Mouse (Mus musculus) midbrain, embryonic 11.5 days (tissue): ENCODE results near the gene Col16a1. TPM values are rescaled to one million over a fixed set of nuclear protein-coding genes. Genes with fewer than 3 reads are reported as not detected.

ENCODE experiments used
- ATAC-seq: fragments of 200-750 bp; cut with Nextera tagmentation; 2 replicates; pipeline ENCODE4 v1.8.0; 2017; ENCODE audit warnings: moderate TSS enrichment, moderate library complexity; ENCODE audit not compliant: low FRiP score
- DNase-seq: peaks from one replicate; pipeline ENCODE4 v3.0.0; 2015; ENCODE audit warnings: low spot score; ENCODE audit errors: missing footprints
- H3K27ac ChIP-seq: fragments of 300-500 bp; sonication (generic); 2 replicates; pipeline ENCODE4 v1.5.1; 2014; ENCODE audit warnings: low read depth, low read length
- H3K27me3 ChIP-seq: fragments of 300-500 bp; sonication (generic); 2 replicates; pipeline ENCODE4 v1.6.1; 2014; ENCODE audit warnings: mild to moderate bottlenecking, low read length, moderate library complexity, mixed read lengths; ENCODE audit not compliant: control insufficient read depth, insufficient read depth
- H3K36me3 ChIP-seq: fragments of 300-500 bp; sonication (generic); 2 replicates; pipeline ENCODE4 v1.6.1; 2014; ENCODE audit warnings: mild to moderate bottlenecking, low read length, moderate library complexity, mixed read lengths; ENCODE audit not compliant: control insufficient read depth, insufficient read depth
- H3K4me1 ChIP-seq: fragments of 300-500 bp; sonication (generic); 2 replicates; pipeline ENCODE4 v1.6.1; 2014; ENCODE audit warnings: low read length; ENCODE audit not compliant: control insufficient read depth, insufficient read depth
- H3K4me2 ChIP-seq: fragments of 300-500 bp; sonication (generic); 2 replicates; pipeline ENCODE4 v1.6.1; 2014; ENCODE audit warnings: mild to moderate bottlenecking, moderate library complexity
- H3K4me3 ChIP-seq: fragments of 300-500 bp; sonication (generic); 2 replicates; pipeline ENCODE4 v1.5.1; 2014; ENCODE audit warnings: low read depth, low read length
- H3K9ac ChIP-seq: fragments of 300-500 bp; sonication (generic); 2 replicates; pipeline ENCODE4 v1.6.1; 2014; ENCODE audit warnings: low read length
- H3K9me3 ChIP-seq: fragments of 300-500 bp; sonication (generic); 2 replicates; pipeline ENCODE4 v1.6.1; 2016; ENCODE audit warnings: low read length; ENCODE audit not compliant: control insufficient read depth
- WGBS: fragments of 180-500 bp; shearing (Covaris S2); extraction: QIAGEN DNeasy Blood & Tissue Kit; methylation state at CpG from one replicate; pipeline ENCODE4 v1.1.7; 2014; 5-methylcytosine and 5-hydroxymethylcytosine counted together
- polyA plus RNA-seq: library from polyadenylated mRNA; unstranded; fragments of >200 nt; fragmentation: Nextera tagmentation; extraction: Ambion mirVana; gene quantifications from 2 replicates; pipeline ENCODE4 v1.2.1, GENCODE M21; 2014

Col16a1 gene
- polyA plus RNA-seq, 1 experiment from 2014 or later: 6.9 TPM

GRCm38 (mm10) chr4:130013111-130013510 lies 34.5 kb upstream of the Col16a1 start:
- H3K4me2 ChIP-seq: no peak overlapping the region
- no peak overlapping the region for H3K27ac ChIP-seq
- 85% methylated on average over 9 of the region's 10 CpGs for WGBS
- no peaks in the 10 kb centered on the region for H3K36me3 ChIP-seq
- H3K9ac ChIP-seq: no peak overlapping the region
- no peak overlapping the region for H3K4me3 ChIP-seq
- no peaks in the 10 kb centered on the region for H3K27me3 ChIP-seq
- ATAC-seq (no peak), DNase-seq (no peak)
- H3K4me1 ChIP-seq: peaks cover 6% of the 10 kb centered on the region
- no peaks in the 10 kb centered on the region for H3K9me3 ChIP-seq

- Histone ChIP-seq H3K9me3 (no peaks in the 10 kb centered on the region), H3K9ac (no peak overlapping the region), H3K4me3 (no peak overlapping the region), H3K27me3 (no peaks in the 10 kb centered on the region), H3K27ac (no peak overlapping the region), H3K4me2 (no peak overlapping the region), H3K36me3 (no peaks in the 10 kb centered on the region), H3K4me1 (peaks cover 6% of the 10 kb centered on the region)
- 67% methylated on average over 4 of the region's 4 CpGs for WGBS
- ATAC-seq (no peak), DNase-seq (no peak)
Observed at GRCm38 (mm10) chr4:130016010-130016409, 31.6 kb upstream of the Col16a1 start.

GRCm38 (mm10) chr4:130017036-130017674 lies 30.5 kb upstream of the Col16a1 start:
- no peak for ATAC-seq

GRCm38 (mm10) chr4:130022952-130023351 lies 24.7 kb upstream of the Col16a1 start:
- peaks cover 3% of the 10 kb centered on the region for H3K4me1 ChIP-seq
- H3K27ac ChIP-seq: no peak overlapping the region
- WGBS: 90% methylated on average over 8 of the region's 8 CpGs
- no peak for DNase-seq
- H3K9ac ChIP-seq: no peak overlapping the region
- no peaks in the 10 kb centered on the region for H3K36me3 ChIP-seq
- H3K27me3 ChIP-seq: no peaks in the 10 kb centered on the region
- H3K4me3 ChIP-seq: no peak overlapping the region
- H3K4me2 ChIP-seq: no peak overlapping the region
- no peaks in the 10 kb centered on the region for H3K9me3 ChIP-seq
- ATAC-seq: no peak

More at GRCm38 (mm10) chr4:130017036-130017674, 30.5 kb upstream of the Col16a1 start:
- Histone ChIP-seq H3K4me1 (peaks cover 6% of the 10 kb centered on the region), H3K27ac (no peak overlapping the region), H3K9me3 (no peaks in the 10 kb centered on the region), H3K9ac (no peak overlapping the region), H3K36me3 (no peaks in the 10 kb centered on the region), H3K4me3 (no peak overlapping the region), H3K4me2 (no peak overlapping the region), H3K27me3 (no peaks in the 10 kb centered on the region)
- DNase-seq: no peak
- 76% methylated on average over 18 of the region's 18 CpGs for WGBS

GRCm38 (mm10) chr4:130023511-130024231 lies 24.0 kb upstream of the Col16a1 start:
- H3K9ac ChIP-seq: no peak overlapping the region
- H3K27me3 ChIP-seq: no peaks in the 10 kb centered on the region
- H3K4me3 ChIP-seq: no peak overlapping the region
- WGBS: 79% methylated on average over 10 of the region's 10 CpGs
- no peak overlapping the region for H3K4me2 ChIP-seq
- DNase-seq (no peak), ATAC-seq (no peak)
- no peak overlapping the region for H3K27ac ChIP-seq
- peaks cover 5% of the 10 kb centered on the region for H3K4me1 ChIP-seq
- H3K9me3 ChIP-seq: no peaks in the 10 kb centered on the region
- no peaks in the 10 kb centered on the region for H3K36me3 ChIP-seq

GRCm38 (mm10) chr4:130025544-130025943 lies 22.1 kb upstream of the Col16a1 start:
- Histone ChIP-seq H3K4me1 (peaks cover 5% of the 10 kb centered on the region), H3K36me3 (no peaks in the 10 kb centered on the region), H3K27ac (no peak overlapping the region), H3K9me3 (no peaks in the 10 kb centered on the region), H3K4me2 (no peak overlapping the region), H3K9ac (no peak overlapping the region), H3K4me3 (no peak overlapping the region), H3K27me3 (no peaks in the 10 kb centered on the region)
- DNase-seq (no peak), ATAC-seq (no peak)
- 48% methylated on average over 8 of the region's 8 CpGs for WGBS

GRCm38 (mm10) chr4:130031146-130031545 lies 16.5 kb upstream of the Col16a1 start:
- WGBS: 83% methylated on average over 2 of the region's 2 CpGs
- Histone ChIP-seq H3K9me3 (0 out of 2 replicates have a peak, but pooled peaks cover 3% of the 10 kb centered on the region), H3K27ac (no peak overlapping the region), H3K9ac (no peak overlapping the region), H3K4me3 (no peak overlapping the region), H3K4me2 (no peak overlapping the region), H3K27me3 (no peaks in the 10 kb centered on the region; the same call in none of the 2 replicates), H3K4me1 (peaks cover 5% of the 10 kb centered on the region), H3K36me3 (no peaks in the 10 kb centered on the region)
- DNase-seq: no peak
- no peak for ATAC-seq

GRCm38 (mm10) chr4:130033496-130033895 lies 14.1 kb upstream of the Col16a1 start:
- 0 out of 2 replicates have a peak, but pooled peaks have one; percentile 24 for ATAC-seq
- Histone ChIP-seq H3K27ac (peak overlapping the region; percentile 6; the same call in 1 of the 2 replicates), H3K4me1 (peaks cover 3% of the 10 kb centered on the region), H3K27me3 (no peaks in the 10 kb centered on the region; the same call in none of the 2 replicates), H3K4me2 (no peak overlapping the region), H3K36me3 (no peaks in the 10 kb centered on the region), H3K9me3 (0 out of 2 replicates have a peak, but pooled peaks cover 3% of the 10 kb centered on the region), H3K4me3 (no peak overlapping the region), H3K9ac (no peak overlapping the region)
- 74% methylated on average over 7 of the region's 7 CpGs for WGBS
- no peak for DNase-seq

GRCm38 (mm10) chr4:130036112-130036511 lies 11.5 kb upstream of the Col16a1 start:
- 4% methylated on average over 7 of the region's 8 CpGs for WGBS
- Histone ChIP-seq H3K9me3 (0 out of 2 replicates have a peak, but pooled peaks cover 3% of the 10 kb centered on the region), H3K27ac (no peak overlapping the region)

More at GRCm38 (mm10) chr4:130036112-130036511, 11.5 kb upstream of the Col16a1 start:
- Histone ChIP-seq H3K36me3 (no peaks in the 10 kb centered on the region), H3K27me3 (no peaks in the 10 kb centered on the region; the same call in none of the 2 replicates), H3K9ac (no peak overlapping the region), H3K4me2 (no peak overlapping the region), H3K4me1 (peaks cover 3% of the 10 kb centered on the region), H3K4me3 (no peak overlapping the region)
- peak; percentile 93 for DNase-seq
- ATAC-seq: peak; percentile 33; the same call in 1 of the 2 replicates
